Mouse (Mus musculus): Measurements from ENCODE around the gene Apex1.
"Not testable (repeated sequence)": the region's sequence is repeated elsewhere in the genome, so short reads cannot be mapped to it uniquely, and the experiment has no call there.

The Apex1 gene

DNA sequence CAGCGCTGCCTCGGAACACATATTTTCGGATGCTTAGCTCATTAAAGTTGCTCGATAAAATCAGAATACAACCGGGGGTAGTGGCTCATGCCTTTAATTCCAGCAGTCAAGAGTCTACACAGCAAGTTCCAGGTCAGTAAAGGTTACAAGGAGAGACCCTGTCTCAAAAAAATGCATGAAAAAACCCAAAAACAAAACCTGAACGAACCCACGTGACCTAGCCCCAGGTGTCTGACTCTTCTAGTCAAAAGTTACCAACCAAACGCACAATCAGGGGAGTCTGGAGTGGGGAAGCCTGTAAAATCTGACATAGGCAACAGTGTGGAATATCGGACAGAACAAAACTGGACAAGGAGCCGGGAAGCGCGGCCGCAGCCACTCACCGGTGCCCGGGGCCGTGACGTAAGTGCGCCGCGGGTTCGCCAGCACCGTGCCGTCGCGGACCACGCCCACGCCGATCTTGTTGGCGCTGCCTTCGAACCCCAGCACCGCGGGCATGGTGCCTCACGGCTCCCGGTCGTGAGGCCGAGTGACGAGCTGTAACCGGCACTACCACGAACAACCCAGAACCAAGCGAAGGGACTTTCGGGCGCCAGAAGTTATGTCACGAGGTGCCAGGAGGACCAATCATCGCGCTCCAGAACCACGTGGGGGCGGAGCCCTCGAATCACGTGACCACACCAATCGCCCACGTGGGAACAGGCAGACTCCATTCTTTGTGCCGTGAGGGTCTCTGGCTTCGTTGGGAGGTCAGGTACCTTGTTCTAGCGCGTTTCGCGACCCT is at the start of gene Apex1, which contains the start of gene Osgep:
Gene Apex1, plus strand, starts transcription at position 688 of the 784 bp plus-strand sequence.
Gene Osgep, minus strand, starts transcription at position 613 of the 784 bp plus-strand sequence.
- peak; percentile 96 for DNase-seq (ENCODE audit: low spot score)

DNA sequence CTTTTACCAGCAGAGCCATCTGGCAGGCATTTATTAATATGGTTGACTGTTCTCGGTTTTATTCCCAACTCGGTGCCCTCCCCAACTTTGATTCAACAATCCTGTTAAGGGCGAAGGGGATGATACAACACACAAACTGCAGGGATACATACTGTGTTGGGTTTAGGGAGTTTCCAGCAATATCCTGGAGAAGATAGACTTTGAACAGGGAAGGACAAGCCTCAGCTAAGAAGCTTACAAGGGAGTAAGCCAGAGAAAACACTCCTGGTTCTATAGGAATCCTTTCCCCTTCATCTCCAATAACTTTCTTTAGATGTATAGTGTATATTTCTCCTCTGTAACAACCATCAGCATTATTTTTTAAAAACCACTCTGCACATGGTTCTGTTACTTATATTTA is 49.6 kb upstream of the Apex1 start:
- DNase-seq (ENCODE audit: low spot score): no peak

DNA sequence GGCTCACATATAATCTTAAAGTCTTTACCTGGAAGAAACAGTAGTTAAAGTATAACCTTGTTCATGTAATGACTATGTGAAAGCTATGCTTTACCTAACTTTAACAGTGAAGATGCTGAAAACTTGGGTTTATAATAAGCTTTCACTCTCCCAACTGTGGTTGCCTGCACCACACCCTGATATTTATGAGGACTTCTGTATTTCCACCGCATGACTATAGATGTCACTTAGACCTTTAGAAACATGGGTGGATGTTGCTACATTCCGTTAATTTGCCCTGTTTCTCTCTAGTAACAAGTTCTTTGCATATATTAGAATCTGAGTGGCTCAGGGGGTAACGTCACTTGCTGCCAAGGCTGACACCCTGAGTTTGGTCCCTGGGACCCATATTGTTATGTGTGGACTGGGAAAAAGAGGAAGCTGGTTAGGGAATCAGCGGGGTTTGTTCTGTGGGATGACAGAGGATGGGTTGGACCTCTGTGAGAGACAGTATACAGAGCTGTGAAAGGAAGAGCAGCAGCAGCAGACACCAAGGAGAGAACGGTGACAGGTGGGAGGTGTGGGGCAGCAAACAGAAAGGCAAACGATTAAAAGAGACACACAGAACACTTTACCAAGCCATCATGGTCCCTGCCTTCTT is 49.1 kb upstream of the Apex1 start:
- DNase-seq (ENCODE audit: low spot score): no peak

DNA sequence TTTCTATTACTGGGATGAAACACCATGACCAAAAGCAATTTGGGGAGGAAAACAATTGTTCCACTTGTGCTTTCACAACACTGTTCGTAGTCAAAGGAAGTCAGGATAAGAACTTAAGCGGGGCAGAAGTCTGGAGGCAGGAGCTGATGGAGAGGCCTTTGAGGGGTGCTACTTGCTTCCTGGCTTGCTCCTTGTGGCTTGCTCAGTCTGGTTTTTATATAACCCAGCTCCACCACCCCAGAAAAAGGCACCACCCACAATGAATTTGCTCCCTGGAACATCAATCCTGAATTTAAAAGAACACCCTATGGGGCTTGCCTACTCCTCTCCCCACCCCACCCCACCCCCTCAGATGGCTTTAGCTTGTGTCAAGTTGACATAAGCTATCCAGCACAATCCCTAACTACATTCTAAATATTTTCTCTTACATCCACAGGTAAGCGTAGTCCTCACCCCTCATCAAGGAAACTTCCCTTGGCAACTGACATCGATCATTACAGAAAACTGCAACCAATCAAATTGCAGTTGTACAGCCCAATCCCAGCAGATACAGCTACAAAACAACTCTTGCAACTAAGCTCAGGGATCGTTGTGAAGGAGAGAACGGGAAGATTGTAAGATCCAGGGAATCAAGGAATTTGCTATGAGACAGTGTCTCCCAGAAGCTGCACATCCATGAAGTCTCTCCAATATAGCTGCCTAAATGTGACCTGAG is 48.4 kb upstream of the Apex1 start:
- no peak for DNase-seq (ENCODE audit: low spot score)

DNA sequence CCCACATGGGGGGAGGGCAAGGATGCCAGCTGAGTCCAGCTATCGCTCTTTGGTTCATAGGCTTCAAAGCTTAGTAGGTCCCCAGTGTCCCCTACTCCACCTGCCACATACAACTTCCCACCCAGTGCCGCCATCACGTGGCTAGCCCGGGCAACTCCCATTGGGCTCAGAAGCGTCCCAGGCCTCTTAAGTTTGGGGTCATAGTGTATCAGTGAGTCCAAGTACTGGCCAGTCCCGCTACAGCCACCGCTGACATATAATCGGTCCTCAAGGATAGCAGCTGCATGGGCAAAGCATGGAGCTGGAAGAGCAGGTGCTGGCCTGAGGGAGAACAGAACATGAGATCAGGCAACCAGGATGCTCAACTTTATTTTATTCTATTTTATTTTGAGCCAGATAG is 33.1 kb upstream of the Apex1 start:
- DNase-seq (ENCODE audit: low spot score): no peak

DNA sequence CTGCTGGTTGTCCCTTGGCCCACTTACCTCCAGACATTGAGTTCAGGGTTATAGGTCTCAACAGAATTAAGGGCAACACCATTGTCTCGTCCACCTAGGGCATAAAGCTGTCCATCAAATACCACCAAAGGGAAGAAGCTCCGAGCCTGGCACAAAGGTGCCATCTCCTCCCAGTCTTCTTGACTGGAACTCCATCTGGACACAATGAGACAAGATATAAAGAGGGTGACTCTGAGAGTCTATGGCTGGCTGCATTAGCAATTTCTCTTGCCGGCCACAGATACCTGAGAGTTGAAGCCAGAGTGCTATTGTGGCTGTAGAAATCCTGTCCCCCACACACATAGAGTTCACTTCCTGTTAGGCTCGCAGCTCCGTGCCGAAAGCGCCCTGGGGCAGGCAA is 32.7 kb upstream of the Apex1 start:
- no peak for DNase-seq (ENCODE audit: low spot score)

DNA sequence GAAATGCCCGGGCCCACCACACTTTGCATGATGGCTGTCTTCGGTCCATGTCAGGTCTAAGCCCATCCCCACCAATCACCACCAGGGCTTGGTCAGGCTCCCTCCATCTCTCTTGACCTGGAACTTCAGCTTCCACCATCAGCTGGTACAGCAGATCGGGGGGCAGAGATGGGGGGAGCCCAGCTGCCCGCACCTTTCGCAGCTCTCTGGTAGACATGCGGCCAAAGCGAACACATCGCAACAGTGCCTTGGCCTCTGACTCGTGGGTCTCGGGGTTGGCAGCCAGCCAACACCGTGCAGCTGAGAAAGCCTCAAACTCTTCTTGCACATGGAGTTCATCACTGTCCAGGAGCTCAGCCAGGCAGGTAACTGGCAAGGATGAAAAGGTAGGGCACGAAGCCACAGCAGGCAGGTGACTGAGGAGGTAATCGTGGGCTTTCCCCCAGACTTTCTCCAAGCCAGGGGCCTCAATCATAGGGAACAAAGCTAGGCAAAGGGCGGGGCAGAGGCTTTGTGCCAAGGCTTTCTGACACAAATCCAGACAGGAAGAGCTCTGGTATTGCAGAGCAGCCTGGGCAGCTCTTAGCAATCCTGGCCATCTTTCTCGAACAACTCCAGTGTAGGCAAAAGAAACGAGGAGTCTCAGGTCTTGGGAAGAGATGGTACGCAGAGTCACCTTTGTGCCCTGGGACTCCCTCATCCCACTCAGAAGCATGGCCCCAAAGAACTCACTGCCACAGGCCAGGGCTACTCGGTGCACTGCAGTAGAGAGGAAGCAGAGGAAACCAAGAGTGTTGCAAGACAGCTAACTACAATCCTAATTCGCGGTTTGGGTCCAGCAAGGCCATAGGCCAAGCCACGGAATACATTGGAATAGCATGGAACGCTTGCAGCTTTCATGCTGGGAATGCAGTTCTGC is 32.0 kb upstream of the Apex1 start:
- DNase-seq (ENCODE audit: low spot score): no peak

DNA sequence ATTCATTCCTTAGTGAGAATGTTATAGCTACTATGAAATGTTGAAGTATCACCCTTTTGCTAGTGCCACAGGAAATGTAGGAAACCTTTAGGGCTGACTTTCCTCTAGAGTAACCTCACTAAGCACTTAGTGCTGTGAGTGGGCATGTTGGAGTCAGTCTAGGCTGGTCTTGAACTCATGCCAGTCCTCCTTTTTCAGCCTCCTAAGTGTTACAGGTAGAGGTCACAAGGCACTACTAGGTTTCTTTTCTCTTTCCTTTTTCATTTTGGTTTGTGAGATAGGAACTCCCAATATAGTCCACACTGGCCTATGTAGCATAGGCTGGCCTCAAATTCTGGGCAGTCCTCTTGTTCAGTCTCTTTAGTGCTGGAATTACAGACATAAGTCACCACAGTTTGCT is 29.4 kb upstream of the Apex1 start:
- DNase-seq (ENCODE audit: low spot score): no peak

DNA sequence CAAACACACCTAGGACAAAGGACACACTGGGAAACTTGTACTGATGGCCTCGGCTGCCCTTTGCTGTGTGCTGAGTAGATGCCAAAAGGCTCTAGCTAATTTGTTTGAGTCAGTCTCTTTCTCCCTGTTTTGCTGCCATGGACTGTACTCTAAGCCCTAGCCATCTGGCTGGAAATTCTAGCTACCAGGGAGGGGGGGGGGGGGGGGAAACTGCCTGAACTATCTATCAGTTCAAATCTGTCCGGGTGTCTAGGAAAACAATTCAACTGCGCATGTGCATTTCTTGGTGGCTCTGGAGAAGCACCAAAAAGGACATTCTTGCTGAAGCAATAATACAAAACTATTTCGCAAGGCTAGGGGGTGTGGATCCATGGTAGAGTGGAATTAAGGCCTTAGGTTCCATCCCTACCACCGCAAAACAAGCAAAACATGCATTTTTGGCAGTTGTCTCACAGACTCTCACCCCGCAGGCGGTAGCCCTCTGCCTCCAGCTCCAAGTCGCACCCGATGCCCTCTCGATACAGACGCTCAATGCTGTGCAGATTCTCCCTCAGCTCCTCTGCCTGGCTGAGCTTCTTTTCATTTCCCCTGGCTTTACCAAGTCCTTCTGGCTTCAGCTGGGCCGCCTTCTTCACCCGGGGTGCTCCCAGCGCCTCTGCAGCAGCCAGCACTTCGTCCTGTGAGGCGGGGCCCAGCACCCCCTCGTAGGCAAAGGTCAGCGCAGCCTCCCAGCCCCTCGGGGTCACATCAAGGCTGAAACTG is 28.6 kb upstream of the Apex1 start:
- DNase-seq (ENCODE audit: low spot score): no peak

DNA sequence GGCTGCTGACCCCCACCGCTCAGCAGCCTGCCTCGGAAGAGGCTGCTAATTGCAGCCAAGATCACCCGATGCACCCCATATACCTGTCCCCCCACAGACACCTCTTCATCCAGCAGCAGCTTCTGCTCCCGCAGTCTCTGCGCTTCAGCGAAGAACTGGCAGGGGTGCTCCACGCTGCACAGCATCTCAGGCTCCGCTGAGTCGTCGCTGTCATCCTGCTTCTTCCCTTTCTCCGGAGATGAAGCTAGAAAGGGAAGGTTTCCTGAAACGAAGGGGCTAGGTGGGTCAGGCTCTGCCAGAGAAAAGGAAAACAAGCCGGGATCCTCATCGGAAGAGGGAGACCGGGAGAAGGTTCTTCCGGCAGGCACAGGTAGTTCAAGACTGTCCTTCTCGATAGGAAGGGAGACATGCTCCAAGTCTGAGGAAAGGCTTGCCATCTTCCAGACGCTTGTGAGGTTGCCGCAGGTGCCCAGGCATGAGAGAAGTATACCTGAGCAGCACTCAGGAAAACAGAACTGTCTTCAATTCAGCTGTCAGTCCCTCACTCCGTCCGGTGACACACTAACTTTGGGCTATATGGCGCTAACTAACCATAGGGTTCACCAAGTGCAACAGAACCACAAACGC is 27.9 kb upstream of the Apex1 start:
- DNase-seq (ENCODE audit: low spot score): no peak

DNA sequence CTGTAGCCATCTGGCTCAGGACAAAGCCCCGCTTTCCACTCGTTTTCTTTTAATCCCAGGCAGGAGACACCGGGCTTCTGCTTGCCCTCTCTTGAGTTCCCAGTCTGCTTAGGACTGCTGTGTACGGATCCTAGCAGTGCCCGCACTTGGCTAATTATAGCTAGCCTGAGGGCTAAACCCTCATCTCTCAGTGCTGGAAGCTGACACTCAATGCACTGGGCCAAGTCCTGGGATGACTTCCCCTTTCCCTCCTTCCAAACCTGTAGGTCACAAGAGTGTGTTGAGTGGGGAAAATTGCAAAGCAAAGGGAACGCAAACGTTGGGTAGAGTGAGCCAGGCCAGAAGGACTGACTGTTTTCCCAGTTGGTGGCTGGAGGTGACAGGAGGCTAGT is 27.4 kb upstream of the Apex1 start, which contains the start of gene Klhl33:
Gene Klhl33, minus strand, starts transcription at position 134 of the 392 bp plus-strand sequence.
- DNase-seq (ENCODE audit: low spot score): no peak

DNA sequence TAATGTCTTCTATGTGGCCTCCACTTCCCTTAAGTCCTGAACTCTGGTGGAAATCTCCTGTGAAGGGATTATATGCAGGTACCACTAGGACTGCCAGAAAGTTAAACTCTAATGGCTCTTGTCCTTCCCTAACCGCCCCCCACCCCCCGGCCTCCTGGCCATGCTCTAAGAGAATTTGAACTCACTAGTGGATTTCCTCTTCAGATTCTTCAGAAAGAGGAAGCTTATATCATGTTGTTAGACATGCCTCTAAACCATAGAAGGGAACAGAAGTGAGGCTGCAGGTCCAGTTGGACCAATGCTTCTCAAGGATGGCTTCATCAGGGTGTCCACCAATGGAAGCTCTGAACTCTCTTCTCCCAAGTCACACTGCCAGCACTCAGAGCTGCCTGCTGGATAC is 26.8 kb upstream of the Apex1 start:
- not testable (repeated sequence) for DNase-seq (ENCODE audit: low spot score)

DNA sequence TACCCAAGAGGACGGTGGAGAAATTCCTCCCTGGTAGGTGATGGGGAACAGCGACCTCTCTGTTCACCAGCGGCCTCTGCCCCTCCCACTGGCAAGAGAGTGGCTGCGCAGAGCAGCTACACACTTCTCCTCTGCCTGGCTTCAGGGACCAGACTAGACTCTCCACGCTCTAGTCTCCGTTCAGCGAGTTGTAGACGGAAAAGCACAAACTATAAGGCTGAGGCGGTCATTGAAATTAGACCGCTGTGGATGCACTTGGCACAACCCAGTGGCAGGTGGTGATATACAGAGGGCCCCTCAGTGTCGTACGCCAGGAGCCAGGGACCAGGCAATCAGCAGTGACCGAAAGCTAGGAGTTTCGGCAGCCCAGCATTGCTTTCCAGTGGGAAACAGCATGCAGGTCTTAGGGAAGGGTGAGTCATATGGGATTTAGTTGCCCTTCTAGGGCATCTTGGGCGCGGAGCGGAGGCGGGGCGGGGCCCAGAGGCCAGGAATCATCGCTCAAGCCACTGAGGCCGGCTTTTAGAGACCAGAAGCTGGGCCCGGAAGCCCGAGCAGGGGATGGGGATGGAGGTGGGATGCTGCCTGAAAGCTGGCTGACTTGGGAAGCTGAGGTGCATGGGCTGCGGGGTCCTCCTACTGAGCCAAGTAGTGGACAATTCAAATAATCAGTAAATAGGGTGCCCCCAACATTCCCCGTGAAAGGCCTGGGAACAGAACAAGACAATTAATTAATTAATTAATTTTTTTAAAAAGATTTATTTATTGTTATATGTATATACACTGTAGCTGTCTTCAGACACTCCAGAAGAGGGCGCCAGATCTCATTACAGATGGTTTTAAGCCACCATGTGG is 20.6 kb upstream of the Apex1 start:
- DNase-seq (ENCODE audit: low spot score): no peak

DNA sequence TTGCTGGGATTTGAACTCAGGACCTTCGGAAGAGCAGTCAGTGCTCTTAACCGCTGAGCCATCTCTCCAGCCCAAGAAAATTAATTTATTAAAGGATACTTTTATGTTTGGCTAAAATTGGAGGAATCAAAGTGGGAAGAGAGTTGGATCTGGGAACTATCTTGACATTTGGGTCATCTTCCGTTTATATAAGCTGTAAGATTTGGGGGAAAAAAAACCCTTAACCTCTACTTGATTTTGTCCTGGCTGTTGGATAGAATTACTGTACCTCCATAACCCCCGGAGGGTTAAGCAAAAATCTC is 20.0 kb upstream of the Apex1 start:
- no peak for DNase-seq (ENCODE audit: low spot score)

DNA sequence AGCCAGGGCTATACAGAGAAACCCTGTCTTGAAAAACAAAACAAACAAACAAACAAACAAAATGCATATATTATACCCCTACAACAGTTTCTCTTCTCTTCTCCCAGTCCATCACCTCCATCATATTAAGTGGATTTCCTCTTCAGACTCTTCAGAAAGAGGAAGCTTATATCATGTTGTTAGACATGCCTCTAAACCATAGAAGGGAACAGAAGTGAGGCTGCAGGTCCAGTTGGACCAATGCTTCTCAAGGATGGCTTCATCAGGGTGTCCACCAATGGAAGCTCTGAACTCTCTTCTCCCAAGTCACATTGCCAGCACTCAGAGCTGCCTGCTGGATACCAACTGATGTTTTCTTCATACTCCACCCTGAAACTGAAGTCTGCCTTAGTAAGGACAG is 19.4 kb upstream of the Apex1 start:
- DNase-seq (ENCODE audit: low spot score): not testable (repeated sequence)

DNA sequence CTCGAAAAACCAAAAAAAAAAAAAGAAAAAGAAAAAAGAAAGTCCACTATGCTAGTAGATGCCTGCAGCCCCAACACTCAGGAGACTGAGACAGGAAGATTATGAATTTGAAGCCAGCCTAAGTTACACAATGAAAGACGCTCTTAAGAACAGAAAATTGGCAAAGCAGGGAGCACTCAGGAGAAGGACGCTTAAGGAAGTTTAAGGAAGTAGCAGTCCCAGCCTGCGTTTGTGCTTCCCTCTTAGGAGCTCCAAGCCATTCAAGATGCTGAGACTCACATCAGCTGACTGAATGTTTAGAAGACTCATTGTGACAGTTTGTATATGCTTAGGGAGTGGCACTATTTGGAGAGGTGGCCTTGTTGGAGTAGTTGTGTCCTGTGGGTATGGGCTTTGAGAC is 16.6 kb upstream of the Apex1 start:
- no peak for DNase-seq (ENCODE audit: low spot score)

DNA sequence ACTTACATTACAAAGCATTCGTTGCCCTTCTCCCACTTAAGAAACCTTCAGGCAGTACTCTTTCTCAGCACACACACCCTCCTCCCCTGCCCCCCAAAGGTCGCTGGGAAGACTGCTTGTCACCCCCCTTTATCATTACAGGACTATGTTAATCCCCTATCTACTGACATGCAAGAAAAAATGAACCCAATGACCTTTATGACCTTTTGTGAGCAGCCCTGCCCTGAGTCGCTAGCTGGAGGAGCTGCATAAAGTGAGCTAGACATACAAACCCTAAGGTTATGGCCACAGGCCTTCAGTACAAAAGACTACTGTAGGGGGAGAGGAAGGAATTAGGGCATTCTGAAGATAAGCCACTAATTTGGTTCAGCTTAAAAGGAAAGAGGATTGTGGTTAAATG is 13.4 kb upstream of the Apex1 start:
- no peak for DNase-seq (ENCODE audit: low spot score)

DNA sequence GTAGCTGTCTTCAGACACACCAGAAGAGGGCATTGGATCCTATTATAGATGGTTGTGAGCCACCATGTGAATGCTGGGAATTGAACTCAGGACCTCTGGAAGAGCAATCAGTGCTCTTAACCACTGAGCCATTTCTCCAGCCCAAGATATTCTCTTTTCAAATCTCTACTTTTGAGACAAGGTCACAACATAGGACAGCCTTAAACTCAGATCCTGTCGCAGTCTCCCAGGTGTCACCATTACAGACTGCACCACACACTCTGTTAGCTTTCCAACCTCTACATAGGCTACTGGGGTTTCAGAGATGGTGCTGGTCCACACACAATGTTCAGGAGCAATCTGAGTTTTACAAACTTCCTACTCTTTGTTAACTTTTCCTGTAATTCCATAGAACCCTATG is 1.3 kb upstream of the Apex1 start:
- DNase-seq (ENCODE audit: low spot score): not testable (repeated sequence)

DNA sequence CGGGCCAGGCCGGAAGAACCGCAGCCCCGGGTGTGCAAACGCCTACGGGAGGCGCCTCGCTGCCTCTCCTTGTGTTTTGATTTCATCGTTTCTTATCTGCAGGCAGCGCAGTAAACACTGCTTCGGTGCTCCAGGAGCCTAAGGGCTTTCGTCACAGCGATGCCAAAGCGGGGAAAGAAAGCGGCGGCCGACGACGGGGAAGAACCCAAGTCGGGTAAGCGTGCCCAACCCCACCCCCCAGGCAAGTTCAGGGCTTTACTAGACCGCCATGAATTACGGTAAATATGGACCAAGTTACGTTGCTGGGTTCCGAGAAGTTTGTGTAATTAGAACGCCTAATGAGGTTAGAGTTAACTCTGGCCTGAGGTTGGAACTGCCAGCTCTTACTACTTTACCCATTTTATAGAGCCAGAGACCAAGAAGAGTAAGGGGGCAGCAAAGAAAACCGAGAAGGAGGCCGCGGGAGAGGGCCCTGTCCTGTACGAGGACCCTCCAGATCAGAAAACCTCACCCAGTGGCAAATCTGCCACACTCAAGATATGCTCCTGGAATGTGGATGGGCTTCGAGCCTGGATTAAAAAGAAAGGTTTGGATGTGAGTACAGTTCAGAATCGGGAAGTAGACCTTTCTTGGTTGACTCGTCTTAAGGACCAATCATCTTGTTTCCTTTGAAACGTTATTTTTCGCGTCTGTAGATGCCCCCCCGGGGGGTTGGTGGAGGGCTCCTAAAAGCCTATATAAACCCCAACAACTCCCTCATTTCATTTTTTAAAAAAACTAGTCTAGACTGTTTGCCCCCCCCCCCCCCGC is 548 bp downstream of the Apex1 start:
- no peak for DNase-seq (ENCODE audit: low spot score)
